Comparison of ENCODE assay signal across 12 mouse cellular contexts in genomic region chr19:25461553-25462320, GRCm38 (mm10). TPM values are rescaled to one million over a fixed set of nuclear protein-coding genes. Genes with fewer than 3 reads are reported as not detected.
DNase-seq lines count a peak whose midpoint lies in the region; ATAC-seq and TF ChIP-seq lines count a peak whose summit lies in the region.
"Had no signal": no experiment of that assay in that cellular context is flagged by ENCODE, and none has a peak within 500 bp of the region (broad histone marks: within the 10 kb centered on the region; RNA-seq: fewer than 3 reads in every experiment).

No protein-coding gene starts in this region.

- H3K9ac ChIP-seq in kidney, embryonic 16.5 days (replicated peaks; ENCODE audit: low read length) = no peak overlapping the region
- no peak overlapping the region for H3K9ac ChIP-seq in hindbrain, embryonic 15.5 days
- H3K9ac ChIP-seq in neural tube, embryonic 15.5 days (replicated peaks) = no peak overlapping the region
- H3K9ac ChIP-seq: limb, embryonic 12.5 days had no signal

- H3K4me1 ChIP-seq in kidney, embryonic 16.5 days (ENCODE audit: insufficient read depth, low read length) = peaks cover 17% of the 10 kb centered on the region
- H3K4me1 ChIP-seq in kidney, adult 2 months (ENCODE audit: control insufficient read depth, insufficient read depth, low read length) = no peaks in the 10 kb centered on the region
- no peaks in the 10 kb centered on the region for H3K4me1 ChIP-seq in embryonic fibroblast, embryonic 13.5 days (ENCODE audit: control insufficient read depth, insufficient read depth, low read length)
- H3K4me1 ChIP-seq in hindbrain, embryonic 15.5 days (replicated peaks) = no peaks in the 10 kb centered on the region
- H3K4me1 ChIP-seq in neural tube, embryonic 15.5 days = peaks cover 8% of the 10 kb centered on the region
- H3K4me1 ChIP-seq: limb, embryonic 12.5 days had no signal

- H3K36me3 ChIP-seq in kidney, embryonic 16.5 days (ENCODE audit: insufficient read depth, low read length) = no peaks in the 10 kb centered on the region
- H3K36me3 ChIP-seq in kidney, adult 2 months (ENCODE audit: control insufficient read depth, insufficient read depth, low read length) = no peaks in the 10 kb centered on the region
- no peaks in the 10 kb centered on the region for H3K36me3 ChIP-seq in hindbrain, embryonic 15.5 days
- no peaks in the 10 kb centered on the region for H3K36me3 ChIP-seq in neural tube, embryonic 15.5 days
- H3K36me3 ChIP-seq: limb, embryonic 12.5 days had no signal

- no peak for TF ChIP-seq POLR2A in kidney, adult 2 months (IDR thresholded peaks at IDR 0.05; ENCODE audit: low read depth, low read length)
- TF ChIP-seq POLR2A in embryonic fibroblast, embryonic 13.5 days (IDR thresholded peaks at IDR 0.05; ENCODE audit: low read depth, low read length) = no peak

- no peaks in the 10 kb centered on the region for H3K9me3 ChIP-seq in kidney, embryonic 16.5 days (ENCODE audit: low read length)
- no peaks in the 10 kb centered on the region for H3K9me3 ChIP-seq in hindbrain, embryonic 15.5 days
- H3K9me3 ChIP-seq in neural tube, embryonic 15.5 days (replicated peaks) = no peaks in the 10 kb centered on the region

- peak overlapping the region; percentile 30 for H3K4me2 ChIP-seq in kidney, embryonic 16.5 days (replicated peaks; ENCODE audit: low read depth, low read length)
- H3K4me2 ChIP-seq in hindbrain, embryonic 15.5 days = peak overlapping the region; percentile 37
- H3K4me2 ChIP-seq in neural tube, embryonic 15.5 days = peak overlapping the region; percentile 43
- H3K4me2 ChIP-seq: limb, embryonic 12.5 days had no signal

- no peak for DNase-seq in kidney, adult 2 months
- DNase-seq in ovary, postnatal 14 days (ENCODE audit: low spot score) = no peak
- DNase-seq in spleen, postnatal 10 days (ENCODE audit: low spot score in 2 of 2) = no peak
- DNase-seq: cerebellum, adult 11 months; heart, postnatal 36 days; lung, adult 2 months; thymus, postnatal 25 days had no signal

- no peak overlapping the region for H3K27ac ChIP-seq in kidney, embryonic 16.5 days (ENCODE audit: low read length)
- H3K27ac ChIP-seq in kidney, adult 2 months (ENCODE audit: insufficient read depth, low read depth, low read length) = no peak overlapping the region
- H3K27ac ChIP-seq in embryonic fibroblast, embryonic 13.5 days (ENCODE audit: insufficient read depth, low read length) = peak overlapping the region; percentile 30; the same call in 1 of the 2 replicates
- no peak overlapping the region for H3K27ac ChIP-seq in hindbrain, embryonic 15.5 days (replicated peaks)
- no peak overlapping the region for H3K27ac ChIP-seq in neural tube, embryonic 15.5 days (replicated peaks)
- H3K27ac ChIP-seq: limb, embryonic 12.5 days had no signal

- H3K4me3 ChIP-seq in kidney, embryonic 16.5 days (ENCODE audit: low read length) = 0 out of 2 replicates have a peak overlapping the region, but pooled peaks have one; percentile 5
- no peak overlapping the region for H3K4me3 ChIP-seq in kidney, adult 2 months (ENCODE audit: insufficient read depth, low read depth, low read length)
- H3K4me3 ChIP-seq in embryonic fibroblast, embryonic 13.5 days (ENCODE audit: insufficient read depth, low read length) = no peak overlapping the region
- H3K4me3 ChIP-seq in hindbrain, embryonic 15.5 days = no peak overlapping the region
- no peak overlapping the region for H3K4me3 ChIP-seq in neural tube, embryonic 15.5 days (replicated peaks)
- H3K4me3 ChIP-seq: limb, embryonic 12.5 days had no signal

- no peaks in the 10 kb centered on the region for H3K27me3 ChIP-seq in kidney, embryonic 16.5 days (ENCODE audit: insufficient read depth, low read length)
- H3K27me3 ChIP-seq in kidney, adult 2 months (replicated peaks; ENCODE audit: control insufficient read depth, insufficient read depth, low read length) = no peaks in the 10 kb centered on the region
- no peaks in the 10 kb centered on the region for H3K27me3 ChIP-seq in hindbrain, embryonic 15.5 days
- H3K27me3 ChIP-seq in neural tube, embryonic 15.5 days (replicated peaks) = no peaks in the 10 kb centered on the region
- H3K27me3 ChIP-seq: limb, embryonic 12.5 days had no signal

- 29% methylated on average over 20 of the region's 20 CpGs for WGBS in kidney, embryonic 16.5 days
- WGBS in kidney, adult 2 months = 32% methylated on average over 20 of the region's 20 CpGs
- 43% methylated on average over 20 of the region's 20 CpGs for WGBS in hindbrain, embryonic 15.5 days
- WGBS in neural tube, embryonic 15.5 days = 36% methylated on average over 20 of the region's 20 CpGs

- no peak for TF ChIP-seq CTCF in kidney, adult 2 months (conservative IDR thresholded peaks at IDR 0.05; ENCODE audit: insufficient read depth, insufficient read length, low read depth, low read length)
- TF ChIP-seq CTCF in embryonic fibroblast, embryonic 13.5 days (IDR thresholded peaks at IDR 0.05; ENCODE audit: borderline replicate concordance, insufficient read depth, low read length) = no peak

- ATAC-seq in kidney, embryonic 16.5 days (ENCODE audit: low FRiP score, low TSS enrichment) = peak; percentile 65; the same call in 1 of the 2 replicates
- ATAC-seq in hindbrain, embryonic 15.5 days (ENCODE audit: low FRiP score, low read depth) = peak; percentile 54
- no peak for ATAC-seq in neural tube, embryonic 15.5 days (ENCODE audit: low FRiP score)

RNA-seq across cellular contexts. Expression of gene Dmrt1, which starts 43.7 kb away (rescaled TPM):
- polyA plus RNA-seq in kidney, embryonic 16.5 days (2015; fragmentation: Nextera tagmentation; extraction: Ambion mirVana) = not detected in 2 replicates
- polyA plus RNA-seq in kidney, adult 2 months (2012; rRNA removed) = not detected in 2 replicates
- polyA plus RNA-seq in embryonic fibroblast, embryonic 13.5 days (2011; ENCODE audit: insufficient read length, low read depth, missing spikeins) = not detected in 2 replicates
- not detected in 2 replicates for polyA plus RNA-seq in hindbrain, embryonic 15.5 days (2015; fragmentation: Nextera tagmentation; extraction: Ambion mirVana)
- 0.10 TPM in 1 of 2 replicates, not detected in the other for polyA plus RNA-seq in neural tube, embryonic 15.5 days (2015; fragmentation: Nextera tagmentation; extraction: Ambion mirVana)
- polyA plus RNA-seq: lung, adult 2 months had no signal
